Mouse (Mus musculus): Measurements from ENCODE around the gene Ifitm1. TPM values are rescaled to one million over a fixed set of nuclear protein-coding genes. Genes with fewer than 3 reads are reported as not detected.
"Not testable (repeated sequence)": the region's sequence is repeated elsewhere in the genome, so short reads cannot be mapped to it uniquely, and the experiment has no call there.

Gene Ifitm1
- polyA plus RNA-seq, 1 experiment from 2014 or later, result 20.1 TPM

- WGBS, result 19% methylated on average over 10 of the region's 10 CpGs
- ATAC-seq (replicated peaks; ENCODE audit: insufficient number of reproducible peaks, low FRiP score, low TSS enrichment, low read depth) (0 out of 2 replicates have a peak, but pooled peaks have one; percentile 20), DNase-seq (ENCODE audit: low spot score) (peak; percentile 76)
- Histone ChIP-seq H3K27me3 (ENCODE audit: control insufficient read depth, insufficient read depth, low read length) (no peaks in the 10 kb centered on the region), H3K4me3 (ENCODE audit: low read depth, low read length) (peak within 1 kb of the TSS; percentile 22), H3K9ac (replicated peaks; ENCODE audit: low read length) (peak within 1 kb of the TSS; percentile 32), H3K4me1 (ENCODE audit: control insufficient read depth, insufficient read depth, low read length) (no peaks in the 10 kb centered on the region), H3K27ac (replicated peaks; ENCODE audit: low read depth, low read length) (no peak within 1 kb of the TSS), H3K9me3 (replicated peaks; ENCODE audit: control insufficient read depth, low read length) (no peaks in the 10 kb centered on the region), H3K36me3 (replicated peaks; ENCODE audit: control insufficient read depth, insufficient read depth, low read depth, low read length) (no peaks in the 10 kb centered on the region), H3K4me2 (ENCODE audit: low read depth, low read length) (peak within 1 kb of the TSS; percentile 38)
These were observed 43.6 kb downstream of the Ifitm1 start, which contains the start of gene Ifitm3 for GRCm38 (mm10) chr7:141010593-141010992. Gene Ifitm3, minus strand, starts transcription at chr7:141010770.

GRCm38 (mm10) chr7:141011238-141011770 is 44.3 kb downstream of the Ifitm1 start:
- H3K27ac ChIP-seq (replicated peaks; ENCODE audit: low read depth, low read length), result no peak overlapping the region
- no peak overlapping the region for H3K9ac ChIP-seq (replicated peaks; ENCODE audit: low read length)
- no peak overlapping the region for H3K4me2 ChIP-seq (ENCODE audit: low read depth, low read length)
- no peaks in the 10 kb centered on the region for H3K9me3 ChIP-seq (replicated peaks; ENCODE audit: control insufficient read depth, low read length)
- H3K4me3 ChIP-seq (ENCODE audit: low read depth, low read length), result no peak overlapping the region
- no peaks in the 10 kb centered on the region for H3K27me3 ChIP-seq (ENCODE audit: control insufficient read depth, insufficient read depth, low read length)
- ATAC-seq (replicated peaks; ENCODE audit: insufficient number of reproducible peaks, low FRiP score, low TSS enrichment, low read depth) (no peak), DNase-seq (ENCODE audit: low spot score) (no peak)
- H3K4me1 ChIP-seq (ENCODE audit: control insufficient read depth, insufficient read depth, low read length), result no peaks in the 10 kb centered on the region
- no peaks in the 10 kb centered on the region for H3K36me3 ChIP-seq (replicated peaks; ENCODE audit: control insufficient read depth, insufficient read depth, low read depth, low read length)
- 88% methylated on average over 7 of the region's 7 CpGs for WGBS

DNA sequence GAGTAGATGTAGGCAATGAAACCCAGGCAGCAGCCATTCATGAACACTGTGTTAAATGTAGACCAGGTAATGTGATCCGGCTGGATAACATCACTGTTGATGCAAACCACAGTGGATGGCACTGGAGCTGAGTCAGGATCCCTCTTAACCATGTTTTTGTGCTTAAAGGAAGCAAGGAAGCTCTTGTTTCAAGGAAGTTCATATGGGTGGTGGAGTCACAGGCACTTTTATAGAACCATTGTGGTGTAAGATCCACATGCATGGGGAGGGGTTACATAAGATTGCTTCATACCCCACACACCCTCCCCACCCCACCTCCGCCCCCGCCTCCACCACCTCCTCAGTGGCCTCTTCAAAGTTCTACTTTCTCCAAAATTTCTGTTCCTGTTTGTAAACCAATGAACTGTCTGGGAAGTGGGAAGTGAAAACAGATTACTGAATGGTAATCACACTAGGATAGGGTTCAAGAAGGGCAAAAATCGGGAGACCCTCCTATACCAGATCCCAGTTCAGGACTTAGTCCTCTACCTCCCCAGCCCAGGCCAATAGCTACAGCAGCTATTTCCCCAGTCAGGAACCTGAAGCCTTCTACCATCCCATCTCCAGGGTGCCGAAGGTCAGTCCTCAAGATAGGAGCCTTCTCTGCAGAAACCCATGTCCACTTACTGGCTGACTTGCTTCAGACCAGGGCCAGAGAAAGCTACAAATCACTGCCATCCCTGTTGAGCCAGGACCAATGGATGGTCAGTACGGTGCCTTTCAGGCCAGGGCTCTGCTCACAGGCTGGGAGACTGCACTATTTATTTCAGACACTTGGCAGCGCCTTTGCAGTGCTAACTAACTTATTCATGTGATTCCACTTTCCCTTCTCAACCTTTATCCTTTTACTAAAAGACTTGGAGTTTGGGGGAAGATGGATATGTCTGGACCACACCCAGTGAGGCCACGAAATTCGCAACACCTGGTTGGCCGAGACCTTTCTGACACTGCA is 50.0 kb downstream of the Ifitm1 start:
- H3K9me3 ChIP-seq (replicated peaks; ENCODE audit: control insufficient read depth, low read length), result no peaks in the 10 kb centered on the region
- 89% methylated on average over 10 of the region's 10 CpGs for WGBS
- DNase-seq (ENCODE audit: low spot score) (no peak), ATAC-seq (replicated peaks; ENCODE audit: insufficient number of reproducible peaks, low FRiP score, low TSS enrichment, low read depth) (no peak)
- H3K9ac ChIP-seq (replicated peaks; ENCODE audit: low read length), result no peak overlapping the region
- H3K27me3 ChIP-seq (ENCODE audit: control insufficient read depth, insufficient read depth, low read length), result no peaks in the 10 kb centered on the region
- H3K36me3 ChIP-seq (replicated peaks; ENCODE audit: control insufficient read depth, insufficient read depth, low read depth, low read length), result no peaks in the 10 kb centered on the region
- H3K4me2 ChIP-seq (ENCODE audit: low read depth, low read length), result no peak overlapping the region
- H3K27ac ChIP-seq (replicated peaks; ENCODE audit: low read depth, low read length), result no peak overlapping the region
- no peaks in the 10 kb centered on the region for H3K4me1 ChIP-seq (ENCODE audit: control insufficient read depth, insufficient read depth, low read length)
- no peak overlapping the region for H3K4me3 ChIP-seq (ENCODE audit: low read depth, low read length)

GRCm38 (mm10) chr7:141017824-141018223 is 50.8 kb downstream of the Ifitm1 start, which contains the start of gene Ifitm6:
Gene Ifitm6, minus strand, starts transcription at chr7:141017924.
- not testable (repeated sequence) for H3K9ac ChIP-seq (replicated peaks; ENCODE audit: low read length); H3K4me2 ChIP-seq (ENCODE audit: low read depth, low read length); H3K27me3 ChIP-seq (ENCODE audit: control insufficient read depth, insufficient read depth, low read length); DNase-seq (ENCODE audit: low spot score); H3K9me3 ChIP-seq (replicated peaks; ENCODE audit: control insufficient read depth, low read length); H3K4me3 ChIP-seq (ENCODE audit: low read depth, low read length); H3K4me1 ChIP-seq (ENCODE audit: control insufficient read depth, insufficient read depth, low read length); ATAC-seq (replicated peaks; ENCODE audit: insufficient number of reproducible peaks, low FRiP score, low TSS enrichment, low read depth); H3K36me3 ChIP-seq (replicated peaks; ENCODE audit: control insufficient read depth, insufficient read depth, low read depth, low read length); H3K27ac ChIP-seq (replicated peaks; ENCODE audit: low read depth, low read length)
- 84% methylated on average over 1 of the region's 1 CpGs for WGBS

GRCm38 (mm10) chr7:141019028-141019427 is 52.0 kb downstream of the Ifitm1 start:
- Histone ChIP-seq H3K4me1 (ENCODE audit: control insufficient read depth, insufficient read depth, low read length) (no peaks in the 10 kb centered on the region), H3K27ac (replicated peaks; ENCODE audit: low read depth, low read length) (no peak overlapping the region), H3K4me3 (ENCODE audit: low read depth, low read length) (no peak overlapping the region), H3K4me2 (ENCODE audit: low read depth, low read length) (no peak overlapping the region), H3K27me3 (ENCODE audit: control insufficient read depth, insufficient read depth, low read length) (no peaks in the 10 kb centered on the region), H3K36me3 (replicated peaks; ENCODE audit: control insufficient read depth, insufficient read depth, low read depth, low read length) (no peaks in the 10 kb centered on the region), H3K9ac (replicated peaks; ENCODE audit: low read length) (no peak overlapping the region), H3K9me3 (replicated peaks; ENCODE audit: control insufficient read depth, low read length) (no peaks in the 10 kb centered on the region)
- ATAC-seq (replicated peaks; ENCODE audit: insufficient number of reproducible peaks, low FRiP score, low TSS enrichment, low read depth), result no peak
- 90% methylated on average over 5 of the region's 5 CpGs for WGBS
- DNase-seq (ENCODE audit: low spot score), result no peak

Other genes with a start within 250 kb of the Ifitm1 start
- gene Cyp2e1, start 203.5 kb upstream of the Ifitm1 start, polyA plus RNA-seq (2014; fragmentation: Nextera tagmentation; extraction: Ambion mirVana), result not detected in 2 replicates
- 0.14 and 0.38 TPM in 2 replicates for gene Syce1, start 179.4 kb upstream of the Ifitm1 start, polyA plus RNA-seq (2014; fragmentation: Nextera tagmentation; extraction: Ambion mirVana)
- gene Zfp941, start 145.0 kb upstream of the Ifitm1 start, polyA plus RNA-seq (2014; fragmentation: Nextera tagmentation; extraction: Ambion mirVana), result 3.5 and 3.6 TPM in 2 replicates
- gene Urah, start 132.2 kb upstream of the Ifitm1 start, polyA plus RNA-seq (2014; fragmentation: Nextera tagmentation; extraction: Ambion mirVana), result 1.1 and 1.3 TPM in 2 replicates
- gene Scgb1c1, start 121.7 kb upstream of the Ifitm1 start, polyA plus RNA-seq (2014; fragmentation: Nextera tagmentation; extraction: Ambion mirVana), result not detected in 2 replicates
- gene Odf3, start 119.4 kb upstream of the Ifitm1 start, polyA plus RNA-seq (2014; fragmentation: Nextera tagmentation; extraction: Ambion mirVana), result not detected in 2 replicates
- gene Gm45785, start 110.9 kb upstream of the Ifitm1 start, polyA plus RNA-seq (2014; fragmentation: Nextera tagmentation; extraction: Ambion mirVana), result not detected in 2 replicates
- 56.7 and 58.3 TPM in 2 replicates for gene Ric8a, start 110.3 kb upstream of the Ifitm1 start, polyA plus RNA-seq (2014; fragmentation: Nextera tagmentation; extraction: Ambion mirVana)
- gene Bet1l, start 109.6 kb upstream of the Ifitm1 start, polyA plus RNA-seq (2014; fragmentation: Nextera tagmentation; extraction: Ambion mirVana), result 22.9 and 31.8 TPM in 2 replicates
- gene Psmd13, start 85.3 kb upstream of the Ifitm1 start, polyA plus RNA-seq (2014; fragmentation: Nextera tagmentation; extraction: Ambion mirVana), result 185 and 195 TPM in 2 replicates
- gene Sirt3, start 84.9 kb upstream of the Ifitm1 start, polyA plus RNA-seq (2014; fragmentation: Nextera tagmentation; extraction: Ambion mirVana), result 17.1 and 19.3 TPM in 2 replicates
- gene Cox8b, start 66.8 kb upstream of the Ifitm1 start, polyA plus RNA-seq (2014; fragmentation: Nextera tagmentation; extraction: Ambion mirVana), result not detected in 2 replicates
- gene Nlrp6, start 46.3 kb upstream of the Ifitm1 start, polyA plus RNA-seq (2014; fragmentation: Nextera tagmentation; extraction: Ambion mirVana), result 0.07 TPM in 1 of 2 replicates, not detected in the other
- gene Pgghg, start 25.8 kb upstream of the Ifitm1 start, polyA plus RNA-seq (2014; fragmentation: Nextera tagmentation; extraction: Ambion mirVana), result 12.4 and 14.3 TPM in 2 replicates
- 0.38 and 0.78 TPM in 2 replicates for gene Ifitm5, start 16.9 kb upstream of the Ifitm1 start, polyA plus RNA-seq (2014; fragmentation: Nextera tagmentation; extraction: Ambion mirVana)
- gene Gm45717, start 11.3 kb upstream of the Ifitm1 start, polyA plus RNA-seq (2014; fragmentation: Nextera tagmentation; extraction: Ambion mirVana), result not detected in 2 replicates
- gene Ifitm2, start 11.2 kb upstream of the Ifitm1 start, polyA plus RNA-seq (2014; fragmentation: Nextera tagmentation; extraction: Ambion mirVana), result 595 and 632 TPM in 2 replicates
- gene Ifitm3, start 43.5 kb downstream of the Ifitm1 start, polyA plus RNA-seq (2014; fragmentation: Nextera tagmentation; extraction: Ambion mirVana), result 29.8 and 36.5 TPM in 2 replicates
- gene Ifitm6, start 50.7 kb downstream of the Ifitm1 start, polyA plus RNA-seq (2014; fragmentation: Nextera tagmentation; extraction: Ambion mirVana), result not detected in 2 replicates
- not detected in 2 replicates for gene Gm17387, start 61.9 kb downstream of the Ifitm1 start, polyA plus RNA-seq (2014; fragmentation: Nextera tagmentation; extraction: Ambion mirVana)
- 15.8 and 19.4 TPM in 2 replicates for gene B4galnt4, start 93.9 kb downstream of the Ifitm1 start, polyA plus RNA-seq (2014; fragmentation: Nextera tagmentation; extraction: Ambion mirVana)
- 3.1 and 3.5 TPM in 2 replicates for gene Pkp3, start 111.0 kb downstream of the Ifitm1 start, polyA plus RNA-seq (2014; fragmentation: Nextera tagmentation; extraction: Ambion mirVana)
- gene Sigirr, start 133.4 kb downstream of the Ifitm1 start, polyA plus RNA-seq (2014; fragmentation: Nextera tagmentation; extraction: Ambion mirVana), result 1.6 and 1.8 TPM in 2 replicates
- 1.2 and 1.3 TPM in 2 replicates for gene Ano9, start 150.6 kb downstream of the Ifitm1 start, polyA plus RNA-seq (2014; fragmentation: Nextera tagmentation; extraction: Ambion mirVana)
- gene Ptdss2, start 155.2 kb downstream of the Ifitm1 start, polyA plus RNA-seq (2014; fragmentation: Nextera tagmentation; extraction: Ambion mirVana), result 67.3 and 69.6 TPM in 2 replicates
- 82.0 and 93.5 TPM in 2 replicates for gene Rnh1, start 205.6 kb downstream of the Ifitm1 start, polyA plus RNA-seq (2014; fragmentation: Nextera tagmentation; extraction: Ambion mirVana)
- 91.4 and 91.7 TPM in 2 replicates for gene Hras, start 226.8 kb downstream of the Ifitm1 start, polyA plus RNA-seq (2014; fragmentation: Nextera tagmentation; extraction: Ambion mirVana)
- gene Lrrc56, start 226.9 kb downstream of the Ifitm1 start, polyA plus RNA-seq (2014; fragmentation: Nextera tagmentation; extraction: Ambion mirVana), result 8.2 and 8.7 TPM in 2 replicates
- 2.5 and 2.6 TPM in 2 replicates for gene Lmntd2, start 246.9 kb downstream of the Ifitm1 start, polyA plus RNA-seq (2014; fragmentation: Nextera tagmentation; extraction: Ambion mirVana)
- gene Rassf7, start 248.6 kb downstream of the Ifitm1 start, polyA plus RNA-seq (2014; fragmentation: Nextera tagmentation; extraction: Ambion mirVana), result 33.0 and 34.5 TPM in 2 replicates

All from embryonic facial prominence, embryonic 11.5 days (tissue).